Mouse (Mus musculus) megakaryocyte-erythroid progenitor cell, adult 5-6 weeks (primary cell): ENCODE data around the gene Bid. TPM values are rescaled to one million over a fixed set of nuclear protein-coding genes. Genes with fewer than 3 reads are reported as not detected.

Source experiments
- ATAC-seq: replicated peaks from 2 replicates; pipeline ENCODE4 v1.8.0; 2016; ENCODE audit warnings: mild to moderate bottlenecking, inconsistent platforms; ENCODE audit not compliant: severe bottlenecking, poor library complexity, low FRiP score, low TSS enrichment
- total RNA-seq, 2 experiments: library from RNA; stranded (forward) in 1 of 2; stranded (reverse) in 1 of 2; fragments of 200-1000, 215-1000 nt in 1 of 2; fragments of >200 nt in 1 of 2; fragmentation: Nextera tagmentation in 1 of 2; gene quantifications; 2 replicates each; pipeline ENCODE4 v1.2.3; 2014 to 2017

Bid gene
- total RNA-seq, 2 experiments from 2014 or later = 25.8 to 55.4 TPM

DNA sequence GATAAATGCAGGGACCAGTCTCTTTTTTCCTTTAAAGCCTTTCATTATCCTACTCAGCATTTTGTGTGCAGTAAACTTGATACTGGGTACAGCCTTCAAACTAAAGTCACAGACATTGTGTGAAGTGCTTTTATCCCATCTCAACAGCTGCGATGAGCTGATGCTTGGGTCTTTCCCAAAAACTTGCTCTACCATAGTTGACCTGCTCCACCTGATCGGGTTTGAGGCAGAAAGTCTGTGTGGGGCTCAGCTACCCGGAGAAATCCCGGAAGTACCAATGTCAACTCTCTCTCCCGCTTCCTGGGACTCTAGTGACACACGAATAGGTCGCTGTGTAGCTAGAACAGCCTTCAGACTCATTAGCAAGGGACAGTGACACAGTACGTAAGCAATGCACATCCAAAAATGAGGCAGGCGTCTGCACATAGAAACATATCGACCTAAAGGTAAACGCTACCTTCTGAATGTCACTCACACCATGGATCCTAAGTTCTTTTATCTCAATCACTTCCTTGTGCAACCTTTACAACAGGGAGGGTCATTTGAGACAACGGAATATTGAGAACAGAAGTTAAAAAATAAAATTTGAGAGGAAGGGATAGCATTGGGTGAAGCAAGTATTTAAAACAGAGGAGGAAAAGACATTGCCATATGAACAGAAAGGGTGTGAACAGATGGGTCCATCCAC, 22.3 kb upstream of the Bid start:
- ATAC-seq = no peak

- ATAC-seq = 0 out of 2 replicates have a peak, but pooled peaks have one; percentile 6
These were observed 21.5 kb upstream of the Bid start for GRCm38 (mm10) chr6:120937999-120938608.

DNA sequence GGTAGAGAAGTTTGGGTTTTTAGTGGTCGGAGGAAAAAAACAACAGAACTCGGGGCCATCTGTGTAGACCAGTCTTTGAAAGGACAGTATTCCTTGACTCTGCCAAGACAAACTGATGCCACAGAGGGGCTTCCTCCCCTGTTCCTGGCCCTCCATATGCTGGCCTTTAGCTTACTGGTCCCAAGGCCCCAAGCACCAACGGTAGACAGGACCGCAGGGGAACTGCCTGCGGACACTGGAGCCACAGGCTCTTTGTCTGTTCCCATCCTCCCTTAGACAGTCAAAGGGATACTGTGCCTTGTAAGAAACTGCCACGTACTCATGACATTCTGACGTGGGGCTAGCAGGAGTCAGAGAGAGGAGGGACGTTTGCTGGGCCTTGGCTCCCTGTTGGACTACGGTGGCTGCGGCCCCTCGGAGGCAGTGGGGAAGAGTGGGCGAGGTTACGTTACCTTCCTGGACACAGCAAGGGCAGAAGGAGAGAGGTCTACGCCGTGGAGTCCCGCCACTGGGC, 20.5 kb upstream of the Bid start:
- no peak for ATAC-seq

DNA sequence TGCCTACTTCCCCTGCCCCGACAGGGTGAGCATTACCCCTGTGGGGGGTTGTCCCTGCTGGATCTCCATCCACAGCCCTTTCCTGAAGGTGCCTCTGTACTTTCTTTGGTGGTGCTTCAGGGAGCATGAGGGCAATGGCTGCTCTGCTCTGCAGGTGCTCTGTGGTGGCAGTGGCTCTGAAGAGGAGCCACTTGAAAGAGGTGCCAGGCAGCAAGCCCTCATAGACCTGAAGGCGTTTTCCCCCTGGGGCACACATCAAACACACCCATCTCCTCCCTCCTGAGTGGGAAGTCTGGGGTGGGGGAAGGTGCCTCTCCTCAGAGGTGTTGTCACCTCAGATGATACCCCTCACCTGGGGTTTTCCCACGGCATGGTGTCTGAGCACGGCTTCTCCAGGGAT, 17.5 kb upstream of the Bid start:
- ATAC-seq = no peak

- no peak for ATAC-seq
These were observed 17.0 kb upstream of the Bid start for GRCm38 (mm10) chr6:120933670-120934069.

GRCm38 (mm10) chr6:120932597-120932996, 15.9 kb upstream of the Bid start:
- no peak for ATAC-seq

- ATAC-seq = peak; percentile 71
These were observed 14.0 kb upstream of the Bid start for GRCm38 (mm10) chr6:120930450-120931306.

- ATAC-seq = no peak
These were observed 12.8 kb upstream of the Bid start for GRCm38 (mm10) chr6:120929421-120929820.

DNA sequence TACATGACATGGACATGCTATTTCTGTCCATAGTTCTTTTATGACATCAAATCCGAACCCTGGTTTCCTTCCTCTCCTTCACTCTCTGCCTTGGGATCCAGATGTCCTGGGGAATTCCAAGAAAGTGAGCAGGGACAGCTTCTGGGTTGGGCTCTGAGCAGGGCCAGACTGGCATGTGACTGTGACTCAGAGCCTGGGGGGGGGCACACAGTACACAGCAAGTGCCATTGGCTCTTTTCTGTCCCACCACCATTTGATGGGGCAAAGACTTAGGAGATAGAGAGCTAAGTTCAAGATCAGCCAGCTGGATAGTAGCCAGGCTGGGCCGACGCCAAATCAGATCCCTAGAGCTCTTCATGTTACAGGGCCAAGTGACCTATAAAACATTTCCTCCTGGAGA, 11.1 kb upstream of the Bid start:
- no peak for ATAC-seq

- ATAC-seq = no peak
These were observed 10.2 kb upstream of the Bid start for GRCm38 (mm10) chr6:120926880-120927279.

- peak; percentile 92 for ATAC-seq
These were observed 8.2 kb upstream of the Bid start for GRCm38 (mm10) chr6:120924791-120925321.

DNA sequence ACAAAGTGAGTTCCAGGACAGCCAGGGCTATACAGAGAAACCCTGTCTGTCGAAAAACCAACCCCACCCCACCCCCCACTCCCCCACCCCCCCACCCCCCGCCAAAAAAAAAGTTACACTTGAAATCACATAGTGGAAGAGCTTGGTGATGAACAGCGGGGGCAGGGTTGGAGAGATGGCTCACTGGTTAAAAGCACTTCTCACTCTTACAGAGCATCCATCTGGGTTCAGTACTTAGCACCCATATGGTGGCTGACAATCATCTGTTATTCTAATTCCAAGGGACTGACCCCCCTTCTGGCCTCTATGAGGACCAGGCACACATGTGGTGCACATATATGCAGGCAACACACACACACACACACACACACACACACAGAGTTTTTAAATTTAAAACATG, 1.3 kb upstream of the Bid start:
- ATAC-seq = no peak

- ATAC-seq = peak; percentile 16; the same call in 1 of the 2 replicates
These were observed 574 bp upstream of the Bid start for GRCm38 (mm10) chr6:120916972-120917881.

- no peak for ATAC-seq
These were observed 1.0 kb downstream of the Bid start for GRCm38 (mm10) chr6:120915649-120915975.

GRCm38 (mm10) chr6:120914911-120915648, 1.6 kb downstream of the Bid start:
- peak; percentile 80 for ATAC-seq

DNA sequence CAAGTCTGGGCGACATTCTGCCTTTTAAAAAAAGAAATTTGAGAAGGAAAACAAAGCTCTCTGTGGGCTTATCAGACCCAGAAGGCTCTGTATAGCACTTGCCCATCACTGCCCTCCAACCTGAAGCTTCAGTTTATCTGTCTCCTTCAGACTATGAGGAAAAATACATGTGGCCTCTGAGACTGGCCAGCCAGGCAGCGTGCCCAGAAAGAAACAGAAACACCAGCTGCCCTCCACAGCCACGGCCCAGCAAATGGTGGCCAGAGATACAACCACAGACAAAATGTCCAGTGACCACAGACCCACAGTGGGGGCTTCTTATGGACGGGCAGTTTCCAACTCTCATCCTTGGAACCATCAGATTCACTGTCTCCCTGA, 2.1 kb downstream of the Bid start:
- ATAC-seq = peak; percentile 58

- ATAC-seq = no peak
These were observed 2.9 kb downstream of the Bid start for GRCm38 (mm10) chr6:120913783-120914182.

GRCm38 (mm10) chr6:120912931-120913330, 3.7 kb downstream of the Bid start:
- ATAC-seq = no peak
